Mouse (Mus musculus): ENCODE results near the gene Hibadh.

DNA sequence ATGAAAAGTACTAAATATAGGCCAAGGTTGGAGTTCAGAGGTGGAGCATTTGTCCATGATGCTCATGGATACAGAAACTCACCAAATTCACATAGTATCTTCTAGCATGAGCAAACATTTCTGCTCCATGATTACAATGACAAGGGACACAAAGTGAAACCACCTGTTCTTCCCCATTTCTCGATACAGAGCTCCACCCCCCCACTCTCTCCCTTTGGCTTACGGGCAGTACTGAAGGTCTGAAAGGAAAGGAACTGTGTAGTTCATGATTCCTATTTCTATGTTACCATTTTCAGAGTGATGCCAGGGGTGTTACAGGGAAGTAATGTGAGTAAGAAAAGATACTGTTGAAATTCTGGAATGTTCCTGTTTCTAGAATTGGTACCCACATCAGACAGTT lies 32.4 kb upstream of the Hibadh start:
- TF ChIP-seq CTCF (conservative IDR thresholded peaks at IDR 0.05; ENCODE audit: low read length) (no peak), NANOG (IDR thresholded peaks at IDR 0.05; ENCODE audit: borderline replicate concordance, low read length) (no peak), POU5F1 (IDR thresholded peaks at IDR 0.05; ENCODE audit: borderline replicate concordance, low read length) (no peak)

All from E14TG2a.4 (cell line).